Mouse (Mus musculus): ENCODE results near the gene Hist1h1d. TPM values are rescaled to one million over a fixed set of nuclear protein-coding genes. Genes with fewer than 3 reads are reported as not detected.
"Not testable (repeated sequence)": the region's sequence is repeated elsewhere in the genome, so short reads cannot be mapped to it uniquely, and the experiment has no call there.

Gene Hist1h1d
- polyA plus RNA-seq, 1 experiment from 2014 or later, result 0.70 TPM

GRCm38 (mm10) chr13:23573898-23574524 lies 20.9 kb downstream of the Hist1h1d start, which contains the start of the genes Hist1h2bf and Hist1h2ad:
Hist1h2bf (minus strand) TSS chr13:23574196.
Hist1h2ad (plus strand) TSS chr13:23574381.
- H3K36me3 ChIP-seq (ENCODE audit: control insufficient read depth, insufficient read depth, low read length); H3K27me3 ChIP-seq (ENCODE audit: control insufficient read depth, insufficient read depth, low read length); H3K9me3 ChIP-seq (ENCODE audit: control insufficient read depth, low read length); H3K4me1 ChIP-seq (ENCODE audit: control insufficient read depth, insufficient read depth, low read length): not testable (repeated sequence)
- peak; percentile 92 for ATAC-seq (ENCODE audit: low FRiP score, low TSS enrichment)
- H3K9ac ChIP-seq (ENCODE audit: low read depth, low read length), result peak within 1 kb of the TSS; percentile 82
- peak within 1 kb of the TSS; percentile 69 for H3K4me2 ChIP-seq (replicated peaks; ENCODE audit: low read depth, low read length)
- H3K4me3 ChIP-seq (ENCODE audit: low read length), result peak within 1 kb of the TSS; percentile 54
- WGBS, result under 1% methylated on average over 30 of the region's 42 CpGs
- H3K27ac ChIP-seq (ENCODE audit: low read depth, low read length), result peak within 1 kb of the TSS; percentile 94

- H3K36me3 ChIP-seq (ENCODE audit: control insufficient read depth, insufficient read depth, low read length); ATAC-seq (ENCODE audit: low FRiP score, low TSS enrichment); H3K27me3 ChIP-seq (ENCODE audit: control insufficient read depth, insufficient read depth, low read length); H3K9me3 ChIP-seq (ENCODE audit: control insufficient read depth, low read length); H3K4me1 ChIP-seq (ENCODE audit: control insufficient read depth, insufficient read depth, low read length): not testable (repeated sequence)
- Histone ChIP-seq H3K4me2 (replicated peaks; ENCODE audit: low read depth, low read length) (peak overlapping the region; percentile 46), H3K27ac (ENCODE audit: low read depth, low read length) (peak overlapping the region; percentile 94), H3K9ac (ENCODE audit: low read depth, low read length) (peak overlapping the region; percentile 82), H3K4me3 (ENCODE audit: low read length) (peak overlapping the region; percentile 54)
- WGBS, result 4% methylated on average over 7 of the region's 39 CpGs
Observed at GRCm38 (mm10) chr13:23574546-23575170, 21.6 kb downstream of the Hist1h1d start.

GRCm38 (mm10) chr13:23575271-23575851 lies 22.3 kb downstream of the Hist1h1d start, which contains the start of gene Hist1h3d:
Hist1h3d (plus strand) TSS chr13:23575763.
- WGBS, result under 1% methylated on average over 18 of the region's 18 CpGs
- Histone ChIP-seq H3K27me3 (ENCODE audit: control insufficient read depth, insufficient read depth, low read length) (no peaks in the 10 kb centered on the region), H3K4me1 (ENCODE audit: control insufficient read depth, insufficient read depth, low read length) (0 out of 2 replicates have a peak, but pooled peaks cover 6% of the 10 kb centered on the region), H3K4me2 (replicated peaks; ENCODE audit: low read depth, low read length) (peak within 1 kb of the TSS; percentile 60), H3K36me3 (ENCODE audit: control insufficient read depth, insufficient read depth, low read length) (no peaks in the 10 kb centered on the region), H3K9me3 (ENCODE audit: control insufficient read depth, low read length) (no peaks in the 10 kb centered on the region), H3K27ac (ENCODE audit: low read depth, low read length) (peak within 1 kb of the TSS; percentile 94), H3K9ac (ENCODE audit: low read depth, low read length) (peak within 1 kb of the TSS; percentile 80), H3K4me3 (ENCODE audit: low read length) (peak within 1 kb of the TSS; percentile 54)
- ATAC-seq (ENCODE audit: low FRiP score, low TSS enrichment), result peak; percentile 66

GRCm38 (mm10) chr13:23575864-23576313 lies 22.8 kb downstream of the Hist1h1d start:
- not testable (repeated sequence) for H3K9me3 ChIP-seq (ENCODE audit: control insufficient read depth, low read length); H3K36me3 ChIP-seq (ENCODE audit: control insufficient read depth, insufficient read depth, low read length); H3K4me1 ChIP-seq (ENCODE audit: control insufficient read depth, insufficient read depth, low read length); H3K27me3 ChIP-seq (ENCODE audit: control insufficient read depth, insufficient read depth, low read length); ATAC-seq (ENCODE audit: low FRiP score, low TSS enrichment)
- Histone ChIP-seq H3K9ac (ENCODE audit: low read depth, low read length) (peak overlapping the region; percentile 80), H3K4me2 (replicated peaks; ENCODE audit: low read depth, low read length) (peak overlapping the region; percentile 60), H3K4me3 (ENCODE audit: low read length) (peak overlapping the region; percentile 54), H3K27ac (ENCODE audit: low read depth, low read length) (peak overlapping the region; percentile 78)
- WGBS, result 0% methylated on average over 8 of the region's 40 CpGs

- no peaks in the 10 kb centered on the region for H3K9me3 ChIP-seq (ENCODE audit: control insufficient read depth, low read length)
- peak overlapping the region; percentile 60 for H3K4me2 ChIP-seq (replicated peaks; ENCODE audit: low read depth, low read length)
- ATAC-seq (ENCODE audit: low FRiP score, low TSS enrichment), result no peak
- H3K9ac ChIP-seq (ENCODE audit: low read depth, low read length), result peak overlapping the region; percentile 80
- no peaks in the 10 kb centered on the region for H3K36me3 ChIP-seq (ENCODE audit: control insufficient read depth, insufficient read depth, low read length)
- H3K27me3 ChIP-seq (ENCODE audit: control insufficient read depth, insufficient read depth, low read length), result no peaks in the 10 kb centered on the region
- WGBS, result 6% methylated on average over 7 of the region's 7 CpGs
- 0 out of 2 replicates have a peak, but pooled peaks cover 11% of the 10 kb centered on the region for H3K4me1 ChIP-seq (ENCODE audit: control insufficient read depth, insufficient read depth, low read length)
- peak overlapping the region; percentile 54 for H3K4me3 ChIP-seq (ENCODE audit: low read length)
- H3K27ac ChIP-seq (ENCODE audit: low read depth, low read length), result peak overlapping the region; percentile 78
Observed at GRCm38 (mm10) chr13:23576351-23576881, 23.4 kb downstream of the Hist1h1d start.

GRCm38 (mm10) chr13:23576906-23577639 lies 24.0 kb downstream of the Hist1h1d start:
- peak overlapping the region; percentile 78 for H3K27ac ChIP-seq (ENCODE audit: low read depth, low read length)
- 43% methylated on average over 6 of the region's 6 CpGs for WGBS

GRCm38 (mm10) chr13:23577835-23578234 lies 24.8 kb downstream of the Hist1h1d start:
- 98% methylated on average over 1 of the region's 1 CpGs for WGBS
- no peak overlapping the region for H3K4me2 ChIP-seq (replicated peaks; ENCODE audit: low read depth, low read length)
- ATAC-seq (ENCODE audit: low FRiP score, low TSS enrichment), result no peak

More at GRCm38 (mm10) chr13:23576906-23577639, 24.0 kb downstream of the Hist1h1d start:
- H3K4me3 ChIP-seq (ENCODE audit: low read length), result peak overlapping the region; percentile 54
- peak overlapping the region; percentile 80; the same call in 1 of the 2 replicates for H3K9ac ChIP-seq (ENCODE audit: low read depth, low read length)
- H3K36me3 ChIP-seq (ENCODE audit: control insufficient read depth, insufficient read depth, low read length), result no peaks in the 10 kb centered on the region
- 0 out of 2 replicates have a peak, but pooled peaks cover 11% of the 10 kb centered on the region for H3K4me1 ChIP-seq (ENCODE audit: control insufficient read depth, insufficient read depth, low read length)
- H3K9me3 ChIP-seq (ENCODE audit: control insufficient read depth, low read length), result no peaks in the 10 kb centered on the region
- no peaks in the 10 kb centered on the region for H3K27me3 ChIP-seq (ENCODE audit: control insufficient read depth, insufficient read depth, low read length)
- peak overlapping the region; percentile 60 for H3K4me2 ChIP-seq (replicated peaks; ENCODE audit: low read depth, low read length)
- ATAC-seq (ENCODE audit: low FRiP score, low TSS enrichment), result no peak

GRCm38 (mm10) chr13:23581408-23582218 lies 28.6 kb downstream of the Hist1h1d start, which contains the start of gene Hist1h4d:
Hist1h4d (plus strand) TSS chr13:23581598.
- Histone ChIP-seq H3K4me1 (ENCODE audit: control insufficient read depth, insufficient read depth, low read length) (peaks cover 20% of the 10 kb centered on the region), H3K4me2 (replicated peaks; ENCODE audit: low read depth, low read length) (peak within 1 kb of the TSS; percentile 81), H3K27ac (ENCODE audit: low read depth, low read length) (peak within 1 kb of the TSS; percentile 97), H3K27me3 (ENCODE audit: control insufficient read depth, insufficient read depth, low read length) (no peaks in the 10 kb centered on the region), H3K36me3 (ENCODE audit: control insufficient read depth, insufficient read depth, low read length) (no peaks in the 10 kb centered on the region), H3K9ac (ENCODE audit: low read depth, low read length) (peak within 1 kb of the TSS; percentile 84), H3K4me3 (ENCODE audit: low read length) (peak within 1 kb of the TSS; percentile 56), H3K9me3 (ENCODE audit: control insufficient read depth, low read length) (no peaks in the 10 kb centered on the region)
- peak; percentile 90 for ATAC-seq (ENCODE audit: low FRiP score, low TSS enrichment)
- under 1% methylated on average over 43 of the region's 43 CpGs for WGBS

More at GRCm38 (mm10) chr13:23577835-23578234, 24.8 kb downstream of the Hist1h1d start:
- Histone ChIP-seq H3K27ac (ENCODE audit: low read depth, low read length) (0 out of 2 replicates have a peak overlapping the region, but pooled peaks have one; percentile 37), H3K4me3 (ENCODE audit: low read length) (no peak overlapping the region), H3K27me3 (ENCODE audit: control insufficient read depth, insufficient read depth, low read length) (no peaks in the 10 kb centered on the region), H3K9ac (ENCODE audit: low read depth, low read length) (no peak overlapping the region), H3K4me1 (ENCODE audit: control insufficient read depth, insufficient read depth, low read length) (peaks cover 13% of the 10 kb centered on the region), H3K9me3 (ENCODE audit: control insufficient read depth, low read length) (no peaks in the 10 kb centered on the region), H3K36me3 (ENCODE audit: control insufficient read depth, insufficient read depth, low read length) (no peaks in the 10 kb centered on the region)
